Mouse (Mus musculus) ZHBTc4 (cell line): ENCODE measurements at regions not wholly inside any gene's neighbourhood (a gene's known extent, or its start where the extent isn't known, plus 50 kb on each side); places are given as distances from the start of the nearest gene placed in this dataset.

Experiments
- DNase-seq: peaks from one replicate; pipeline ENCODE4 v3.0.0-alpha.2; 2011; ENCODE audit warnings: low read depth, low spot score

GRCm38 (mm10) chr3:149426023-149426759 is 435.8 kb upstream of the Adgrl2 start:
- DNase-seq = no peak

DNA sequence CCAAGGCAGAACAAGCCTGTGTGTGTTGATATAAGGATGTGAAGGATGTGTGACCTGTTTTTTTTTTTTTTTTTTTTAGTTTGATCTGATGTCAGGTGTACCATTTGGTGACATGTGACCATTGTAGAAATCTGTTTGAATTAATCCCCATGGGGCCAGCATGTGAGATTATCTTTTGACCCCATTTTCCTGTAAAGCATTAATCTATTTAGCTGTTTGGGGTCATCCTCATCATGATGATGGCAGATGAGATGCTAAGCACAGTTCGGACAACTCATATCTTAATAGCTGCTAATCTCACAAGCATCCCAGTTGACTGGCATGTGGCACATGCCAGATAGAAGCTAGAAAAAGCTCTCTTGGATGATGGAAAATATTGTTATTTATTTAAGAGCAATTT is 434.0 kb upstream of the Adgrl2 start:
- DNase-seq = no peak

DNA sequence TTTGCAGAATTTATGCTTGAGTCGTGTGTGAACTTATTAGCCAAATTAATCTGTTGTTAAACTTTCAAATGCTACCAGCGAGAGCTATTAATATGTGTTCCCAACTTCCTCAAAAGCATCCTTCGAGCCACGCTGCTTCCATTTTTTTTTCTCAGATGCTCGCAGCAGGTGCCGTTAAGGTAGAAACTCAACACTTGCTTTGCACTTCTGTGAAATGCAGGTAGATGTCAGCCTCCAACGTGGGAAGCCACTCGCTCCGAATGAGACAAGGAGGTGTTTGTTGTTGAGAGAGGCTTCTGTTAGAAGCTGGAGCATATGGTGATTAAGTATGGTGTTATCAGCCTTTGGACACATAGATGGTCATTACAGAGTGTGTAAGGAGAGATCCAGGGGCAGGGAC is 433.1 kb upstream of the Adgrl2 start:
- no peak for DNase-seq

- no peak for DNase-seq
Observed at GRCm38 (mm10) chr3:149415081-149415480, 424.7 kb upstream of the Adgrl2 start.

DNA sequence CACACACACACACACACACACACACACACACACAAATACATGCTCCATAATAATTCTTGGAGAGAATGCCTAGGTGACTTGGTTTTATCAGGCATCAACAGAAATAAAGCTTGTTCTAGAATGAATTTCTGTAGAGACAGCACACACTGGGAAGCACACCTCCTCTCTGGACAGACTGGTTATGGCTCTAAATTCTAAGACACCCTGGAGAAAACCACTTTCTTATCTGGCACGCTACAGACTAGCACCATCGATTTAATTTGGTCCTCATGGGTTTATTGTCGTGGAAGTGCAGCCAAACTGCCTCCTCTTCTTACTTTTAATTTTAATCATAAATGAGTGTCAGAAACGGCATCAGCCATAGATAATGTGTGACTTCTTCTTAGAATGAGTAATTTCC is 422.8 kb upstream of the Adgrl2 start:
- no peak for DNase-seq

DNA sequence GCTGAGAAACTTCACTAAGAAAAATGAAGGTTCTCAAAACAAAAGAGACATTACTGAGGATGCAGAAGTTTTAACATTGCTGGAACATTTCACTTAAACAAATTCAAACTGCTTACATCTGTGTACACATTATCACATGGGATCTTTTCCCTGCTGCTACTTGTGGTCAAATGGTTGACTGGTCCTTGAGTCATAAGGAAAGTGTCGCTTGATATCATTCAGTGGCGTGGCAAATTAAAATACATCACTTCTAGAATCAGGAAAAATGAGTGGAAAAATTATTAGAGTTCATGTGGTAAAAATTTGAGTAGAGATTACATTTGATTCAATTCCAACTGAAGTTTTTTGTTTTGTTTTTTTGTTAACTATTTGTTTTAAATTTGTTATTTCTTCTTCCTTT is 420.2 kb upstream of the Adgrl2 start:
- no peak for DNase-seq

- DNase-seq = no peak
Observed at GRCm38 (mm10) chr3:149408858-149409257, 418.5 kb upstream of the Adgrl2 start.

GRCm38 (mm10) chr3:149405872-149406271 is 415.5 kb upstream of the Adgrl2 start:
- DNase-seq = peak; percentile 58

DNA sequence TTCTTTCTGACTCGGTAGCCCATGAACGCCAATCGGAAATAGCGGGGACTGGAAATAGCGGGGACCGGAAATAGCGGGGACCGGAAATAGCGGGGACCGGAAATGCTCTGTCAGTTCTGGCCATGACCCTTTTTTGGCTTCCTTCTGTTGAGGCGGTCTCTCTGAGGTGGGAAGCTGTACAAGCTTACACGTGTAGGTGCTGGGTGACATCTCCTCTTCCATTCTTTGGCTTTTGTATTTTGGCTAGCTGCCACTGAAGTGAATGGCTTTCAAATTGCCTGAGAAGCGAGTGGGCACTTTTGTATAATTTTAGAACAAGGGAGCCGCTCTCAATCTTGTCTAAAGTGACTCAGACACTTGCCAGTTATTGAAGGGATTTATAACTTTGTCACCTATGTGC is 414.3 kb upstream of the Adgrl2 start:
- DNase-seq = no peak

DNA sequence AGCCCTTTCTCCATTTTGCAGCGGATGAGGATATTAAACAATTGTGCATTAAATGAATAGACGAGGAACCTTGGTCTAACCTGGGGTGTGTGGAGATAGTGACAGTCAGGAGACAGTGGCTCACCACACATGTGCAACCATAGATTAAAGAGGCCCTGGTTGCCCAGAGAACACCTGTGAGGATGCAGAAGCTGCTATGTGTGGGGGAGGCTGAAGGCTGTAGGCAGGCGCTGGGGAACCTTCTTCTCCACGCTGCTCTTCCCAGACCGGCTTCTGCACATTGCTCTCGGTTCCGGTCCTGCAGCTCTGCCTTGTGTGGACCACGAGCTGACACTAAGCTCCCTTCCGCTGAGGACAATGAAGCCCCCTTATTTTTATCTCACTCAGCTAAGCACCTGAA is 412.1 kb upstream of the Adgrl2 start:
- DNase-seq = no peak

DNA sequence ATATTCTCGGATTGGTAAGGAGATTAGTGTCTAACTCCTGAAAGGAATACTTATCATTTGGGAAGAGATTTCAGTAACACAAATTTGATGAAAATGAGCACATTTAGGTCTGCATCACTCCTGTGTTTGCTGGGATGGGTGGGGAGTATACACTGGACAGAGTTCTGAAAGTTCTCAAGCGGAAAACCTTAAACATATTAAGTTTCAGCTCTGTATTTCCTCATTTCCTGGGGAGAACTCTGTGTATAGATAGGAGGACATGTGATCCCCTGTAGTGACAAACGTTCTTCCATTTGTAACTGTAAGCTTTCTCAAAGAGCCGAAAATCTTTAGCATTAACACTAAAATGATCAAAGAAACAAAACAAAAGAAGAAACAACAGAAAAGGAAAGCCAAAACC is 404.7 kb upstream of the Adgrl2 start:
- no peak for DNase-seq

- DNase-seq = no peak
Observed at GRCm38 (mm10) chr3:149393317-149394172, 403.2 kb upstream of the Adgrl2 start.

DNA sequence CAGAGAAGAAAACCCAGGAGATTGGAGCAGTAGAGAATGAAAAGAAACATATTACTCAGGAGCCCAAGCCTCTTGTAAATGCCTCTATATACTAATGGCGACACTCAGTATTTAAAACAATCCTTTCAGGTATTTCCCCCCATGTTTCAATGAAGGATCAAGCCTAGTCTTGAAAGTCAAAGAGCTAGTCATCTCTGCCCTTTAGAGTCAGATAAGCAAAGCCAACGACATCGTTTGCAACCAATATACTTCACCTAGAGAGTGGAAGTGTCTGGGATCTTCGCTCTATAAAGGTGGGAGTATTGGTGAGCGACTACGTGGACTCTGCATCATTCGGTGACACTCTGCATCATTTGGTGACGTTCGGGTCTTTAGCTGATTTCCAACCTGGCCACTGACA is 401.8 kb upstream of the Adgrl2 start:
- DNase-seq = no peak

- peak; percentile 49 for DNase-seq
Observed at GRCm38 (mm10) chr3:149387537-149387936, 397.2 kb upstream of the Adgrl2 start.

GRCm38 (mm10) chr3:149386027-149386426 is 395.7 kb upstream of the Adgrl2 start:
- DNase-seq = no peak

DNA sequence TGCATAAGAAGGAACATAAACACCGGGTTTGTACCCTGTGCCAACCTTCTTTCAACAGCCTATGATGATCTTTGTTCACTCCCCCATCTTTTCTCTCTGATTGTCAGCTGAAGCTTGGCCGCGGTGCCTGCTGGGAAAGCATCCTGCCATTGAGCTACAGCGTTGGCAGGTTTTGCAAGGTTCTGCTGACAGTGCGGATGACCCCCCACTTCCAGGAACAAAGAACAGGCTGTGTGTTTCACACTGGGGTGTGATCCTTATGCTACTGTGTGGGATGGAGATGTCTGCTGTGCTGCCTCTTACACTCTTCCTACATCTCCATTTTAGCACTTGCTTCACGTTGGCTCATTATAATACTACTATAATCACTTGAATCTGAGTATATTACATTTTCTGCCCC is 395.0 kb upstream of the Adgrl2 start:
- no peak for DNase-seq

DNA sequence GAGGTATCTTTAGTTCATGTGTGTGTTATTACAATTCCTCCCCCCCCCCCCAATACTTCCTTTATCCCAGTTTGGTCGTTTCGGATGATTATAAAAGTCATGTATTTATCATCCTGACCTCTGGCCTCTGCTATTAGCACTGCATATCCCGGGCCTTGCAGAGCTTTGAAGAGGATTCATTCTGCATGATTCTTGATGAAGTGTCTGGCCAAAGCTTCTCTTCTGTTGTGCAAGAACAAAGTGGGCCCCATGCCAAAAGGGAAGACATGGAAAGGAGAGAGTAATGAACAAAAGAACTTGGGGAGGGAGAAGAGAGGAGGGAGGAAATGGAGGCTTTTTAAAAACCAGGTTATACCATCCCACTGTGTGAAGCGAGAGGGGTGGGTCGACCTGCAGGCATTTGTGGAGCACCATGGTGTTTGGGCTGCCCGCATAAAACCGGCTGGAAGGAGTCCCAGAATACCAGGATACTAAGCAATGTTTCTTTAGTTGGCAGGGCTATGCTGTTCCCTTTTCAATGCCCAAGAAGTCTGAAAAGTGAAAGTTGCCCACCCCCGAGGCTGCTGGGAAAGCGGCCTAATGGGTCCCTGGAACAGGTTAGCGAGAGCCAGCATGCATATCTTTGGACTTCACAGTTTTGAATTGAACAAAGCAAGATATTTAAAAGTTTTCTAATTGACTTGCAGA is 391.3 kb upstream of the Adgrl2 start:
- DNase-seq = no peak

- DNase-seq = no peak
Observed at GRCm38 (mm10) chr3:149381051-149381450, 390.7 kb upstream of the Adgrl2 start.

- no peak for DNase-seq
Observed at GRCm38 (mm10) chr3:149379866-149380472, 389.6 kb upstream of the Adgrl2 start.

GRCm38 (mm10) chr3:149379249-149379865 is 389.0 kb upstream of the Adgrl2 start:
- DNase-seq = no peak

DNA sequence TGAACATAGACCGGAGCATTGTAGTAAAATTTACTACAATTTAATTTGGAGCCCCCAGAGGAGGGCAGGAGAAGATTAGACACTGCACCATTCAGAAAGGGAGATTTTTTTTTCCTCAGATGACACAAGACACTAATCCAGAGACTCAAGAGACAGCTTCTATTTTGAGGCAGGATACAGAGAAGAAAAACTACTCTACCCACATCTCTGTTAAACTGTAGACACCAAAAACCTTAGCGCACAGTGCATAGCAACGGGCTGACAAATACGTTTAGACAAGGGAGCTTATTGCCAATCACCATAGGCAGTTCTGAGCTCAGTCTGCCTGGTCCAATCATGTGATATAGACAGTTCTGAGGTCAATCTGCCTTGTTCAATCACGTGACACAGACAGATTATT is 381.1 kb upstream of the Adgrl2 start:
- no peak for DNase-seq
